Mouse (Mus musculus) left cerebral cortex, adult 6 months (tissue): ENCODE data around the gene Rpl29. TPM values are rescaled to one million over a fixed set of nuclear protein-coding genes. Genes with fewer than 3 reads are reported as not detected.

Experiments
- long read RNA-seq, 2 experiments: library from polyadenylated mRNA; unstranded; transcript quantifications; one replicate each; pipeline ENCODE4 v2.0.0; 2019 to 2020
- polyA plus RNA-seq: library from polyadenylated mRNA; unstranded; fragments of <200 nt; fragmentation: Nextera tagmentation; gene quantifications from 2 replicates; pipeline ENCODE4 v1.2.3, GENCODE M21; 2021

Gene Rpl29
- 667 and 915 TPM in 2 replicates for polyA plus RNA-seq
- long read RNA-seq, experiment 1, transcript Rpl29-204 (3 exons, 845 nt): minor isoform, 5 of 125 reads
- long read RNA-seq, experiment 1, transcript Rpl29-201 (4 exons, 710 nt): minor isoform, 9 of 125 reads
- long read RNA-seq, experiment 1, transcript Rpl29-203 (4 exons, 733 nt): major isoform, 100 of 125 reads
- long read RNA-seq, experiment 1, partial matches to known transcripts: 1 of 125 reads
- long read RNA-seq, experiment 1, other reads (novel, unspliced or antisense): 8 of 125 reads
- long read RNA-seq, experiment 2, transcript Rpl29-203 (4 exons, 733 nt): major isoform, 443 of 528 reads
- long read RNA-seq, experiment 2, transcript Rpl29-201 (4 exons, 710 nt): minor isoform, 36 of 528 reads
- long read RNA-seq, experiment 2, transcript Rpl29-204 (3 exons, 845 nt): minor isoform, 22 of 528 reads
- long read RNA-seq, experiment 2, partial matches to known transcripts: 16 of 528 reads
- long read RNA-seq, experiment 2, other reads (novel, unspliced or antisense): 6 of 528 reads

GRCm38 (mm10) chr9:106429221-106430014, at the start of gene Rpl29:
Rpl29 (plus strand) TSS chr9:106429454.

DNA sequence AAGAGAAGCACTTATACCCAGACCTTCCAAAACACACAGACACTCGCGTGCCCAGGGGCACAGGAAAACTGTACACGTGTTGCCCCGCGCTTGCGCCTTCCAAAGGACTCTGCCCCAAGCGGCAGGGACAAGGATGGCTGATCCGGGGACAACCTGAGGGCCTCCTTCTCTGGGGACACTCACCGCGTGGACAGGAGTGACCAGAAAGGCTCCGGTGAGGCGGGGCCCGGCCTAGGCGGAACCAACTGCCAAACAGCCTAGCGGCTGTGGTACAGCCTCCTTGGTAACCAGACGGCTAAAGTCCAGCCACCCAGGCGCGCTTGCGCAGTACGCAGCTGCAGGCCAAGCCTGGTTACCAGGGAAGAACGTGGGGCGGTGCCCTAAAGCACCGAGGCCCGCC, 18.1 kb downstream of the Rpl29 start, which contains the start of the genes Abhd14b and Abhd14a:
Abhd14b (plus strand) TSS at position 112 of the 400 bp plus-strand sequence.
Abhd14a (minus strand) TSS at position 331 of the 400 bp plus-strand sequence.

DNA sequence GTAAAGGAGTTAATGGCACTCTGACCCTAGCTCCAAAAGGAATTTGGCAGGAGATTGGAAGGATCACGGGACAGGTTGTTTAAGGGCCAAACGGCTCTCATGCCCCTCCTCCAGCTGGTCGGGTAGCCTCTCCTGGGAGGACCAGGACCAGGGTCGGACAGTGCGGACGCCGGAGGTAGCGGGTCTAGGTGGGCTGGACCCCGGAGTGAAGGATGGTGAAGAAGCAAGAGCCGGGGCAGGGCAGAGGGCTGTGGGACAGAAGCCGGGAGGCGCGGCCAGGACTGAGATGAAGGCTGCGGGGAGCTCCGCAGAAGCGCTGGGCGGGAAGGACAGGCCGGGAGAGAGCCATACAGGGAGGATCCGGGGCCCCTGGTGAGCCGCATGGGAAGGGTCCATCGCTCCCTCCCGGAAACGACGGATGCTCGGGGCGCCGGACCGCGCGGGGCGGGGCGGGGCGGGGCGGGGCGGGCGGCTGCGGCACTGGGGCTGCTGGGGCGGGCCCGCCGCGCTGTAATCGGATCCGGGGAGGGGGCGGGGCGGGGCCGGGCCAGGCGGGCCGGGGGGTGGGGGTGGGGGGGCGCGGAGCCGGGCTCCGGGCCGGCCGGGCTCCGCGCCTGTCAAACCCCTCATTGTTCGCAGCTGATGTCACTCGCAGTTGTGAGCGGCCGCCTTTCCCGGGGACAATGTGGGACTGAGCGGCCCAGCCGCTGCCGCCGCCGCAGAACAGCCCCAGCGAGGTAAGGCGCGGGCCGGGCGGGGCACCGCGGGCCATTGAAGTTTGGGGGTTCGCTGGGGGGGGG, 24.2 kb downstream of the Rpl29 start, which contains the start of gene Pcbp4:
Pcbp4 (plus strand) TSS at position 21 of the 800 bp plus-strand sequence.

DNA sequence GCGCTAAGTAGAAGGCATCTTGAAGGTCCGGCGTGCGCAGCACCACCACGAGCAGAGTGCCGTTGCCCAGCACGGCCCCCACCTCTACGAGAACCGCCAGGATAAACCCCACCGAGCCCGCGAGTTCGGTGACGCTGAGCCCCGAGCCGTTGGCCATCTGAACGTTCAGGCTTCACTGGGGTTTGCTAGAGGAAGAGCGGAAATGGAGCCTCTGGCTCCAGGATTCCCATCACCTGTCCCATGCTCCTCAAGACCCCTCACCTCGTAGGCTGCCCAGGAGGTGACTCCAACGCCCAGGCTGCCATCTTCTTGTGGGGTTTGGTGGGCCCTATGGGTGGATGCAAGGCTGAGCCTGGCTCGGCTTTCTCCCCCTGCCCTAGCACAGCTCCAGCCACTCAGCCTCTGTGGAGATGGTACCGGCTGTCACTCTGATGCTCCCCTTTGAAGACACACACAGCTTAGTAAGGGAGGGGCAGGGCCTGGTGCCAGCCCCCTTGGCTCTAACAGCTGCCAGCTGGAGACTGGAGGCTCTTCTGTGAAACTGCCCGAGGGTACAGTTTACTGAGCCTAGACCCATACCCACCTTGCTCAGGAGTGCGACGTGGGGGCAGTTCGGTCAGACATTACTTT, 36.4 kb downstream of the Rpl29 start, which contains the start of gene Gpr62:
Gpr62 (minus strand) TSS at position 368 of the 630 bp plus-strand sequence.

DNA sequence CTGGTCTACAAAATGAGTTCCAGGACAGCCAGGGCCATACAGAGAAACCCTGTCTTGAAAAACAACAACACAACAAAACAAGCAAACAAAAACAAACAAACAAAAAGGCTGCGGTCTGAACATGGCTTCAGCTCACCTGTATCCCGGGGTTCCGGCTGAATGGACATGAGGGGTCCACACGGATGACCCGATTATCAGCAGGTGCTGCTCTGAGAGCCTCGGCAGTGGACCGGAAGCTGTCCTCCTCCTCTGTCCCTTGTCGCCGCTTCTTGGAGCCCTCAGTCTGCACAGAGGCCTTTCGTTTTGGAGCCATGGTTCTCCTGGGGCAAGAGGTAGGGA, 46.4 kb downstream of the Rpl29 start, which contains the start of gene Rrp9:
Rrp9 (plus strand) TSS at position 301 of the 339 bp plus-strand sequence.

GRCm38 (mm10) chr9:106476924-106477484, 47.8 kb downstream of the Rpl29 start, which contains the start of gene Parp3:
Parp3 (minus strand) TSS chr9:106476949.

Other genes with a start within 250 kb of the Rpl29 start
- gene Ppm1m, start 229.7 kb upstream of the Rpl29 start, polyA plus RNA-seq: 14.6 and 19.3 TPM in 2 replicates
- gene Twf2, start 226.3 kb upstream of the Rpl29 start, polyA plus RNA-seq: 77.0 and 77.9 TPM in 2 replicates
- 0.20 and 0.25 TPM in 2 replicates for gene Tlr9, start 206.9 kb upstream of the Rpl29 start, polyA plus RNA-seq
- 56.7 and 78.9 TPM in 2 replicates for gene Alas1, start 180.8 kb upstream of the Rpl29 start, polyA plus RNA-seq
- 24.8 and 33.9 TPM in 2 replicates for gene Poc1a, start 148.4 kb upstream of the Rpl29 start, polyA plus RNA-seq
- 17.7 and 21.8 TPM in 2 replicates for gene Dusp7, start 60.8 kb upstream of the Rpl29 start, polyA plus RNA-seq
- 11.2 and 11.3 TPM in 2 replicates for gene Acy1, start 8.9 kb downstream of the Rpl29 start, polyA plus RNA-seq
- gene Abhd14b, start 18.0 kb downstream of the Rpl29 start, polyA plus RNA-seq: 10.4 and 12.8 TPM in 2 replicates
- gene Abhd14a, start 18.2 kb downstream of the Rpl29 start, polyA plus RNA-seq: 61.7 and 68.7 TPM in 2 replicates
- gene Pcbp4, start 23.8 kb downstream of the Rpl29 start, polyA plus RNA-seq: 63.4 and 112 TPM in 2 replicates
- gene Gpr62, start 36.5 kb downstream of the Rpl29 start, polyA plus RNA-seq: 6.8 and 13.9 TPM in 2 replicates
- 24.7 and 25.8 TPM in 2 replicates for gene Rrp9, start 46.5 kb downstream of the Rpl29 start, polyA plus RNA-seq
- 5.1 and 5.3 TPM in 2 replicates for gene Parp3, start 47.5 kb downstream of the Rpl29 start, polyA plus RNA-seq
- not detected in 2 replicates for gene Iqcf1, start 70.5 kb downstream of the Rpl29 start, polyA plus RNA-seq
- not detected in 2 replicates for gene Iqcf5, start 85.1 kb downstream of the Rpl29 start, polyA plus RNA-seq
- gene Iqcf3, start 132.2 kb downstream of the Rpl29 start, polyA plus RNA-seq: not detected in 2 replicates
- gene Iqcf4, start 141.5 kb downstream of the Rpl29 start, polyA plus RNA-seq: not detected in 2 replicates
- gene Iqcf6, start 197.1 kb downstream of the Rpl29 start, polyA plus RNA-seq: not detected in 2 replicates
- gene Grm2, start 226.6 kb downstream of the Rpl29 start, polyA plus RNA-seq: 24.4 and 25.1 TPM in 2 replicates